Mouse (Mus musculus) layer of hippocampus, postnatal 25 days (tissue): ENCODE data around the gene Prss45. TPM values are rescaled to one million over a fixed set of nuclear protein-coding genes. Genes with fewer than 3 reads are reported as not detected.
A peak's percentile ranks its signal among the peaks of the same experiment; 100 is the strongest.

Experiments used
- DNase-seq, 2 experiments: peaks; one replicate each; pipeline ENCODE4 v3.0.0; 2022; ENCODE audit warnings: mixed read lengths in 2 of 2, low spot score in 1 of 2; ENCODE audit errors: extremely low spot score in 1 of 2
- total RNA-seq, 2 experiments: library from RNA; stranded (reverse); gene quantifications; 2 replicates each; pipeline ENCODE4 v1.2.3; 2021

Gene Prss45
- total RNA-seq, 2 experiments from 2014 or later: 0.44 to 0.61 TPM

GRCm38 (mm10) chr9:110856920-110857319 lies 22.5 kb downstream of the Prss45 start:
- DNase-seq: no peak

GRCm38 (mm10) chr9:110857781-110858472 lies 23.5 kb downstream of the Prss45 start, which contains the start of gene Prss50:
TSS of gene Prss50 (plus strand) at chr9:110857967.
- DNase-seq: no peak

GRCm38 (mm10) chr9:110858523-110858922 lies 24.1 kb downstream of the Prss45 start:
- no peak for DNase-seq

GRCm38 (mm10) chr9:110858967-110859596 lies 24.7 kb downstream of the Prss45 start:
- DNase-seq: no peak

- peak in 1 of 2 experiments; percentile 69 for DNase-seq
These were observed 36.6 kb downstream of the Prss45 start for GRCm38 (mm10) chr9:110871030-110871429.

- no peak for DNase-seq
These were observed 39.6 kb downstream of the Prss45 start for GRCm38 (mm10) chr9:110873681-110874659.

- no peak for DNase-seq
These were observed 40.3 kb downstream of the Prss45 start for GRCm38 (mm10) chr9:110874660-110875191.

GRCm38 (mm10) chr9:110875288-110875695 lies 40.9 kb downstream of the Prss45 start:
- DNase-seq: no peak

- DNase-seq: no peak
These were observed 43.0 kb downstream of the Prss45 start for GRCm38 (mm10) chr9:110877353-110877752.

- peak in 1 of 2 experiments; percentile 23 for DNase-seq
These were observed 43.5 kb downstream of the Prss45 start for GRCm38 (mm10) chr9:110877888-110878287.

GRCm38 (mm10) chr9:110879191-110879920 lies 45.0 kb downstream of the Prss45 start, which contains the start of gene Als2cl:
TSS of gene Als2cl (plus strand) at chr9:110879870.
- no peak for DNase-seq

- peak in 1 of 2 experiments; percentile 34 for DNase-seq
These were observed 45.7 kb downstream of the Prss45 start, which contains the start of gene Tmie for GRCm38 (mm10) chr9:110879998-110880561. TSS of gene Tmie (minus strand) at chr9:110880113.

GRCm38 (mm10) chr9:110880772-110881171 lies 46.4 kb downstream of the Prss45 start:
- DNase-seq: no peak

- DNase-seq: no peak
These were observed 47.6 kb downstream of the Prss45 start for GRCm38 (mm10) chr9:110881953-110882352.

- no peak for DNase-seq
These were observed 53.3 kb downstream of the Prss45 start for GRCm38 (mm10) chr9:110887388-110888303.

- no peak for DNase-seq
These were observed 54.5 kb downstream of the Prss45 start for GRCm38 (mm10) chr9:110888935-110889334.

- DNase-seq: no peak
These were observed 55.8 kb downstream of the Prss45 start for GRCm38 (mm10) chr9:110890026-110890783.
